Mouse (Mus musculus) forebrain, embryonic 16.5 days (tissue): ENCODE measurements around the gene Pdxk. TPM values are rescaled to one million over a fixed set of nuclear protein-coding genes. Genes with fewer than 3 reads are reported as not detected.

Experiments used
- ATAC-seq: fragments of 200-750 bp; cut with Nextera tagmentation; 2 replicates; pipeline ENCODE4 v1.8.0; 2017; ENCODE audit warnings: mild to moderate bottlenecking, moderate library complexity
- H3K27ac ChIP-seq: fragments of 300-500 bp; sonication (generic); 2 replicates; pipeline ENCODE4 v1.5.1; 2014; ENCODE audit warnings: low read length, control low read depth
- H3K27me3 ChIP-seq: fragments of 300-500 bp; sonication (generic); replicated peaks from 2 replicates; pipeline ENCODE4 v1.6.1; 2014; ENCODE audit warnings: low read length; ENCODE audit not compliant: control insufficient read depth, insufficient read depth
- H3K36me3 ChIP-seq: fragments of 300-500 bp; sonication (generic); 2 replicates; pipeline ENCODE4 v1.6.1; 2014; ENCODE audit not compliant: control insufficient read depth, insufficient read depth
- H3K4me1 ChIP-seq: fragments of 300-500 bp; sonication (generic); replicated peaks from 2 replicates; pipeline ENCODE4 v1.6.1; 2014; ENCODE audit warnings: low read length; ENCODE audit not compliant: control insufficient read depth, insufficient read depth
- H3K4me2 ChIP-seq: fragments of 300-500 bp; sonication (generic); 2 replicates; pipeline ENCODE4 v1.6.1; 2014; ENCODE audit warnings: mild to moderate bottlenecking, low read length, control low read depth
- H3K4me3 ChIP-seq: fragments of 300-500 bp; sonication (generic); replicated peaks from 2 replicates; pipeline ENCODE4 v1.5.1; 2014; ENCODE audit warnings: mild to moderate bottlenecking, low read length, control low read depth
- H3K9ac ChIP-seq: fragments of 300-500 bp; sonication (generic); replicated peaks from 2 replicates; pipeline ENCODE4 v1.6.1; 2014; ENCODE audit warnings: low read depth, low read length, control low read depth
- H3K9me3 ChIP-seq: fragments of 300-500 bp; sonication (generic); 2 replicates; pipeline ENCODE4 v1.6.1; 2016; ENCODE audit warnings: low read length; ENCODE audit not compliant: control insufficient read depth
- WGBS: fragments of 180-500 bp; shearing (Covaris S2); extraction: QIAGEN DNeasy Blood & Tissue Kit; methylation state at CpG from one replicate; pipeline ENCODE4 v1.1.7; 2014; 5-methylcytosine and 5-hydroxymethylcytosine counted together
- polyA plus RNA-seq: library from polyadenylated mRNA; unstranded; fragments of >200 nt; fragmentation: Nextera tagmentation; extraction: Ambion mirVana; gene quantifications from 2 replicates; pipeline ENCODE4 v1.2.1, GENCODE M21; 2015

Gene Pdxk
- polyA plus RNA-seq, 1 experiment from 2014 or later = 23.0 TPM

DNA sequence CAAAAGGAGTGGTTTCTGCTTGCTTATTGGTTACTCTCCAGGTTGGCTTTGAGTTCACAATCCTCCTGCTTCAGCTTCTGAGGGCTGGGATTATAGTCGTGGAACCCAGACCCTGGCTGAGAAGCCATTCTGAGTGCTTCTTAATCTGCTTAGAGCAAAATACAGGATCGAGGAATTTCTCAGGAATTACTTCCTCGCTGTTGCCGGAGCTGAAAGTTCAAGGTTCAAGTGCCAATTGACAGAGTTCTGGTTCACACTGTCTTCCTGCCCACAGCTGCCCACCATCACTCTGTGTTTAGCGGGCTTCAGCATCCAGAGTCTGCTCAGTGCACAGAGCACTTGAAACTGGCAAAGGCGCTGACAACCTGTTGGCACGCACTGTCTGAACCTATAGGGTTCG is 10.0 kb upstream of the Pdxk start:
- ATAC-seq = no peak
- Histone ChIP-seq H3K4me1 (peaks cover 5% of the 10 kb centered on the region), H3K27me3 (no peaks in the 10 kb centered on the region), H3K4me3 (no peak overlapping the region), H3K9ac (no peak overlapping the region), H3K9me3 (no peaks in the 10 kb centered on the region), H3K36me3 (no peaks in the 10 kb centered on the region), H3K4me2 (no peak overlapping the region), H3K27ac (no peak overlapping the region)
- 73% methylated on average over 8 of the region's 8 CpGs for WGBS

DNA sequence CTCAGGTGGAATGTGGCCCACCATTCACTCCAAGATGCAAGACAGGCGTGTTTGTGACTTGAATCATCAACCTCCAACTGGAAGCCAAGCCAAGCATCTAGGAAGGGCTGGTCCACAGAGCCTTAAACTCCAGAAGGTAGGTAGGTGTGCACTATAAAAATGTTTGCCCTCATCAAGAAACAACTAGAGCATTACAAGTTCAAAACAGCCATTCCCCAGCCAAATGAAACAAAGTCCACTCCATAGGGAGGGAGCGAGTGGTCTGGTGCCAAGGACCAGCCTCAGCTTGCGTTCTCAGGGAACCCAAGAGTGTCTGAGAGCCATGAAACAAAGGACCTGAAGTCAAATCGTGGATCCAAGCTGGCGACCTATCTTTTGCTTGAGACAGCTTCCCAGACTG is 8.7 kb upstream of the Pdxk start:
- Histone ChIP-seq H3K9me3 (no peaks in the 10 kb centered on the region), H3K4me3 (no peak overlapping the region), H3K9ac (no peak overlapping the region), H3K4me2 (no peak overlapping the region), H3K27ac (no peak overlapping the region), H3K27me3 (no peaks in the 10 kb centered on the region), H3K4me1 (peaks cover 5% of the 10 kb centered on the region), H3K36me3 (no peaks in the 10 kb centered on the region)
- WGBS = 50% methylated on average over 5 of the region's 5 CpGs
- no peak for ATAC-seq

DNA sequence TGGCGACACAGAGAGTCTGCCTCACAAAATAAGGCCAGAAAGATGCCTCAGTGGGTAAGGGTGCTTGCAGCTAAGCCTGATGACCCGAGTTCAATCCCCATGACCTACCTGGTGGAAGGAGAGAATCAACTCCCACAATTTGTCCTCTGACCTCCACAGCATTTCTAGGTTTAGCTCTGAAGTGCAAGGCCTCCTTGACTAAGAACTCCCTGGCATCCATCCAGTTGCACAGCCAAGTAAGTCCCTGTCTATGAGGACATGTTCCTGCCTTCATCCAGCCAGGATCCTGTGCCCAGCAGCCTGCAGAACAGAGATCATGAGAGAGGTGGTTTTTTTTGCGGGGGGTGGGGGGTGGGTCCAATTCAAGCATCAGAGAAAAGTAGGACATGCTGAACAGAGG is 7.3 kb upstream of the Pdxk start:
- Histone ChIP-seq H3K9ac (no peak overlapping the region), H3K36me3 (no peaks in the 10 kb centered on the region), H3K27me3 (no peaks in the 10 kb centered on the region), H3K4me2 (no peak overlapping the region), H3K4me1 (peaks cover 5% of the 10 kb centered on the region), H3K4me3 (no peak overlapping the region), H3K9me3 (no peaks in the 10 kb centered on the region), H3K27ac (no peak overlapping the region)
- WGBS = 75% methylated on average over 3 of the region's 3 CpGs
- no peak for ATAC-seq

DNA sequence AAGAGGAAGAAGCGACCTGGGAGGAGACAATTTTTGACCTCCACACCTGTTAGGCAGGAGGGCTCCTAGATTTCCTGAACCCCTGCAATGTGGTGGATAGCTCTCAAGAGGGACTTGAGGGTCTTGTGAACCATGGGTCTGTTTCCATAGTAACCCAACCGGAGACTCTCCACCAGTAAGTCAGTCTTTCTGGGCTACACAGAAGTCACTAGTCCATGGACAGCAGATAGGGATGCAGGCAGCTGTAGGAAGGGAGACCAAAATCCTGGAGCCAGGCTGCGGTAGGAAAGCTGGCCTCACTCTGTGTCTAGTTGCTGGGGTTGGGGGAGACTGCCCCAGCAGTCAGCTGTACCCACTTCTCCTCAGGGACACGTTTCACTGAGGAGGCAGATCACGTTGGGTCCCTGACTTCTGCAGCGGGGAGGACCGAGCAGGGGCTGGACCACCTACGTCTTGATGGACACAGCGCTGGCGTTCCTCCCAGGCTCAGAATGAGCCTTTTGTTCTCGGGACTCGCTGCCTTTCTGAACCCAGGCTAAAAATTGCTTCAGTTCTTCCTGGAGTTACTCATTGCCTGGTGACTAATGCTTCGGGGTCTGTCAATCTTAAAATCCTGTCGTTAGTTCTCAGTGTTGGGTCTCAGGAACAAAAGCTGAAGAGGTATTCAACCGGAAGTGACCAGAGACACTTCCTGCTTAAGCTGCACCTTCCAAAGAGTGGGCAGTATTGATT is 6.0 kb upstream of the Pdxk start:
- Histone ChIP-seq H3K36me3 (no peaks in the 10 kb centered on the region), H3K4me2 (peak overlapping the region; percentile 31), H3K27ac (no peak overlapping the region), H3K4me3 (no peak overlapping the region), H3K9ac (0 out of 2 replicates have a peak overlapping the region, but pooled peaks have one; percentile 17), H3K27me3 (no peaks in the 10 kb centered on the region), H3K9me3 (no peaks in the 10 kb centered on the region), H3K4me1 (peaks cover 5% of the 10 kb centered on the region)
- WGBS = 15% methylated on average over 15 of the region's 15 CpGs
- ATAC-seq = no peak; the same call in 1 of the 2 replicates

DNA sequence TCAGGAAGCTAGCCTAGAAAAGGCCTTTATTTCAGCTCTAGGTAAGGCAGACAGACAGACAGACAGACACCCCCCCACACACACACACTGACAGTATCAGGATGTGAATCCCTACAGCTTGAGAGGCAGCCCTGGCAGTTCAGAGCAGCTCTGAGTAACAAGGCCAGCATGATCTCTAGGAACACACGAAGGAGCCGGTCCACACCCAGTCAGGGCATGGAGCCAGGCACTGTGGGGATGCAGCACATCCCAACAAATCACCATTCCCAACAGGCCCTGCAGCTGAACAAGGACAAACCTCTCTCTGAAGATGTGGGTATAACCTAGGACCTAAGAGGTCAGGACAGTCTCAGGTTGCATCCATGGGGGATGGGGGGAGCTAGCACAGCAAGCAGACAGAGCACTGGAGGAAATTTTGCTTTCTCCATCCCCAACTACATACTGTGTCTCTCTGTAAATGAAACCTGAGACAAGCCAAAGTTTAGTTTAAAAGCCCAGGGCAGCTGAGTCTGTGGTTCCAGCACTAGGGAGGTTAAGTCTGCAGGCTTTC is 3.1 kb upstream of the Pdxk start:
- H3K9ac ChIP-seq = no peak overlapping the region
- 66% methylated on average over 2 of the region's 2 CpGs for WGBS
- no peak overlapping the region for H3K4me2 ChIP-seq
- no peaks in the 10 kb centered on the region for H3K27me3 ChIP-seq
- H3K27ac ChIP-seq = no peak overlapping the region
- no peak overlapping the region for H3K4me3 ChIP-seq
- peaks cover 13% of the 10 kb centered on the region for H3K4me1 ChIP-seq
- no peaks in the 10 kb centered on the region for H3K36me3 ChIP-seq
- ATAC-seq = no peak
- no peaks in the 10 kb centered on the region for H3K9me3 ChIP-seq

DNA sequence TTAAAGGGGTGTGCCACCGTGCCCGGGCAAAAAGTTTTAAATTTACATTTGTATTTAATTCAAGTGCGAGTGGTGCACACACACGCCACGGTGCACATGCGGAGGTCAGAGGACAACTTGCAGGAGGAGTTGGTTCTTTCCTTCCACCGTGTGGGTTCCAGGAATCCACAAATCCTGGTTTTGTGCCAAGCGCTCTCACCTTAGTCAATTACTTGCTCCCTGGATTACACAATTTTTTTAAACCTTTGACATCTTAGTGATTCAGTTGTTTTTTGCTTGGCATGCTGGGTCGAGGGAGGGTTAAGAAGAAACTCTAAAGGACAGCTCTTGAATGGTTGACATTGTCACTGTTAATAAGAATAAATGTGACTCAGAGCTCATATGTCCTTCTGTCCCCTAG is 1.9 kb upstream of the Pdxk start:
- peaks cover 13% of the 10 kb centered on the region for H3K4me1 ChIP-seq
- no peak overlapping the region for H3K4me3 ChIP-seq
- H3K27me3 ChIP-seq = no peaks in the 10 kb centered on the region
- no peaks in the 10 kb centered on the region for H3K36me3 ChIP-seq
- H3K9me3 ChIP-seq = no peaks in the 10 kb centered on the region
- no peak overlapping the region for H3K9ac ChIP-seq
- ATAC-seq = no peak
- no peak overlapping the region for H3K4me2 ChIP-seq
- WGBS = 84% methylated on average over 9 of the region's 9 CpGs
- no peak overlapping the region for H3K27ac ChIP-seq

DNA sequence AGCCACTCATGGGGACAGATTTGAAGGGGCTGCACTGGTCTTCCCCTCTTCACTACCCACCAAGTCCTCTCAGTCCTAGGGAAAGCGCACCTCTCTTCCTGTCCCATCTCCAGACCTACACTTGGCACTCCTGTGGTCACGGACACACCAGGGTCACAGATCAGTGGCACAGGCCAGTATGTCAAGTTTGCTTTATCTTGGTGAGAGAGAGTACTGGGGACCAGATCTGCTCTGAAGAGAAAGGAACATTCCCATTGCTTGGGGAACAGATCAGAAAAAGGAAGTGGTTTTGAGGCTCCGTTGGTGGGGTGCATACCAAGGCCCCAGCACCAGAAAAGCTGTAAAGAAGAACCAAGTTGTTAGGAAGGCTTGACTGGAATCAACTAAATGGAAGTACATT is 697 bp upstream of the Pdxk start:
- Histone ChIP-seq H3K36me3 (no peaks in the 10 kb centered on the region), H3K27me3 (no peaks in the 10 kb centered on the region), H3K4me1 (peaks cover 8% of the 10 kb centered on the region), H3K9me3 (no peaks in the 10 kb centered on the region), H3K4me2 (no peak overlapping the region), H3K4me3 (no peak overlapping the region), H3K9ac (no peak overlapping the region), H3K27ac (no peak overlapping the region)
- WGBS = 75% methylated on average over 3 of the region's 3 CpGs
- no peak; the same call in 1 of the 2 replicates for ATAC-seq

DNA sequence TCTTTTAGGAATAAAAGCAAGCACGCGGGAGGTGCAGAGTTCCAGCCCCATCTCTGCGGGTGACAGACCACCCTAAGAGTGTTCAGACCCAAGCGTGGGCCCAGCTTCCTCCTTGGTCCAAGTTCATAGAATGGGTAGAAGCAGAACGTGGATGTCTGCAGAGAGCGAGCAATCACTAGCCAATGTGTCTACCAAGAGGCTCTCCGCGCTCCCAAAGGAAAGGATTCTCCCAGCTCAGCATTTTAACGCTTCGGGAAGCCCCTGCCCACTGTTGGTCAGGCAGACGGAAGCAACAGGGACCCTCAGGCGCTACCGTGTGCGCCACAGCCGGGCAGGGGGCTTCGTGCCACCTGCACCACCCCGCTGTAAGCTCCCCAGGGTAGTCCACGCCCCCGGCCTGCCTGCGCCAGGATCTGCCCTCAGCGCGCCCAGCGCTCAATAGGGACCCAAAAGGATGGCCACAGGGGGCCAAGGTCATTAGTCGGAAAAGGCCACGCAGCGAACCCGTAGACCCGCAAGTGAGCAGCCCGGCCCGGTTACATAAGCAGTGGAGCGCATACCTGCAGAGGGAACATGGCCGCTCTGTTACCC is 479 bp downstream of the Pdxk start:
- ATAC-seq = peak; percentile 36
- H3K27ac ChIP-seq = peak overlapping the region; percentile 18; the same call in 1 of the 2 replicates
- H3K4me1 ChIP-seq = peaks cover 8% of the 10 kb centered on the region
- peak overlapping the region; percentile 100 for H3K4me2 ChIP-seq
- under 1% methylated on average over 32 of the region's 32 CpGs for WGBS
- no peaks in the 10 kb centered on the region for H3K27me3 ChIP-seq
- H3K9ac ChIP-seq = peak overlapping the region; percentile 74
- H3K9me3 ChIP-seq = no peaks in the 10 kb centered on the region
- peak overlapping the region; percentile 76 for H3K4me3 ChIP-seq
- H3K36me3 ChIP-seq = no peaks in the 10 kb centered on the region

DNA sequence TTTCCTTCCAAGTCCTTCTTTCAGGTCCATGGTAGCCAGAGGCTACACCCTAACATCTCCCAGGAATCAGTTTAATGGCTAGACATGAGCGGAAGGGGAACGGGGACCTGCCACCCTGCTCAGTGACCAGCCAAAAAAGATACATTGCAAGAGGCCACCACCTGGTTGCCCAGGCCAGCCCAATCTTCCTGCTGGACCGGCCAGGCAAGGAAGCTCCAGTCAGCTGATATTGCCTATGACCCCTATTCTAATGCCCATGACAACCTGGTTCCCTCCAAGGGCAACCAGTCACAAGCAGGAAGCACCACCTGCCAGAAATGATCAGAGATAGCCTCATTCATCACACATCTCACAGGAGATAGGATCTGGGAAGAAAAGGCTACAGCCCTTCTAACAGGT is 1.0 kb downstream of the Pdxk start:
- Histone ChIP-seq H3K9ac (peak overlapping the region; percentile 74), H3K36me3 (no peaks in the 10 kb centered on the region), H3K27ac (no peak overlapping the region), H3K27me3 (no peaks in the 10 kb centered on the region), H3K4me1 (peaks cover 8% of the 10 kb centered on the region), H3K4me2 (peak overlapping the region; percentile 100), H3K9me3 (no peaks in the 10 kb centered on the region), H3K4me3 (peak overlapping the region; percentile 76)
- no peak for ATAC-seq
- 85% methylated on average over 3 of the region's 3 CpGs for WGBS
